Mouse (Mus musculus): ENCODE results near the gene Gm266. TPM values are rescaled to one million over a fixed set of nuclear protein-coding genes. Genes with fewer than 3 reads are reported as not detected.

Gm266 gene
- total and polyA plus RNA-seq, 2 experiments from 2014 or later: 1.3 to 4.0 TPM

- no peaks in the 10 kb centered on the region for H3K4me1 ChIP-seq (ENCODE audit: control insufficient read depth, insufficient read depth)
- H3K27ac ChIP-seq (ENCODE audit: low read depth): no peak overlapping the region
- DNase-seq (ENCODE audit: low spot score): no peak
- no peaks in the 10 kb centered on the region for H3K9me3 ChIP-seq (replicated peaks; ENCODE audit: control insufficient read depth, low read length)
- H3K4me3 ChIP-seq (ENCODE audit: low read depth, low read length): no peak overlapping the region
- H3K4me2 ChIP-seq (ENCODE audit: low read depth, low read length): no peak overlapping the region
- no peak overlapping the region for H3K9ac ChIP-seq (replicated peaks; ENCODE audit: low read depth, low read length)
- H3K27me3 ChIP-seq (ENCODE audit: control insufficient read depth, insufficient read depth, low read length): 0 out of 2 replicates have a peak, but pooled peaks cover 3% of the 10 kb centered on the region
- ATAC-seq (ENCODE audit: insufficient read depth, low read depth): no peak
- TF ChIP-seq CTCF (IDR thresholded peaks at IDR 0.05; ENCODE audit: low read depth) (no peak), EP300 (IDR thresholded peaks at IDR 0.05; ENCODE audit: low read depth) (no peak)
- WGBS: 87% methylated on average over 3 of the region's 3 CpGs
- H3K36me3 ChIP-seq (replicated peaks; ENCODE audit: control insufficient read depth, insufficient read depth, low read length): no peaks in the 10 kb centered on the region
Measured at GRCm38 (mm10) chr12:111466369-111466768, 19.3 kb downstream of the Gm266 start.

GRCm38 (mm10) chr12:111463570-111463969 lies 22.1 kb downstream of the Gm266 start:
- H3K9ac ChIP-seq (replicated peaks; ENCODE audit: low read depth, low read length): no peak overlapping the region
- no peak overlapping the region for H3K4me2 ChIP-seq (ENCODE audit: low read depth, low read length)
- TF ChIP-seq EP300 (IDR thresholded peaks at IDR 0.05; ENCODE audit: low read depth) (no peak), CTCF (IDR thresholded peaks at IDR 0.05; ENCODE audit: low read depth) (no peak)
- WGBS: 73% methylated on average over 7 of the region's 7 CpGs
- H3K4me1 ChIP-seq (ENCODE audit: control insufficient read depth, insufficient read depth): 0 out of 2 replicates have a peak, but pooled peaks cover 2% of the 10 kb centered on the region
- H3K27me3 ChIP-seq (ENCODE audit: control insufficient read depth, insufficient read depth, low read length): peaks cover 5% of the 10 kb centered on the region; the same call in 1 of the 2 replicates
- no peak for ATAC-seq (ENCODE audit: insufficient read depth, low read depth)
- no peaks in the 10 kb centered on the region for H3K36me3 ChIP-seq (replicated peaks; ENCODE audit: control insufficient read depth, insufficient read depth, low read length)
- no peak overlapping the region for H3K27ac ChIP-seq (ENCODE audit: low read depth)
- H3K4me3 ChIP-seq (ENCODE audit: low read depth, low read length): no peak overlapping the region
- no peak for DNase-seq (ENCODE audit: low spot score)
- H3K9me3 ChIP-seq (replicated peaks; ENCODE audit: control insufficient read depth, low read length): no peaks in the 10 kb centered on the region

GRCm38 (mm10) chr12:111457742-111458141 lies 27.9 kb downstream of the Gm266 start:
- Histone ChIP-seq H3K27ac (ENCODE audit: low read depth) (no peak overlapping the region), H3K9me3 (replicated peaks; ENCODE audit: control insufficient read depth, low read length) (no peaks in the 10 kb centered on the region), H3K27me3 (ENCODE audit: control insufficient read depth, insufficient read depth, low read length) (peaks cover 9% of the 10 kb centered on the region; the same call in 1 of the 2 replicates), H3K4me3 (ENCODE audit: low read depth, low read length) (no peak overlapping the region), H3K9ac (replicated peaks; ENCODE audit: low read depth, low read length) (no peak overlapping the region), H3K4me2 (ENCODE audit: low read depth, low read length) (no peak overlapping the region), H3K36me3 (replicated peaks; ENCODE audit: control insufficient read depth, insufficient read depth, low read length) (no peaks in the 10 kb centered on the region), H3K4me1 (ENCODE audit: control insufficient read depth, insufficient read depth) (peaks cover 12% of the 10 kb centered on the region; the same call in 1 of the 2 replicates)
- DNase-seq (ENCODE audit: low spot score) (no peak), ATAC-seq (ENCODE audit: insufficient read depth, low read depth) (no peak)
- TF ChIP-seq CTCF (IDR thresholded peaks at IDR 0.05; ENCODE audit: low read depth): no peak
- no peak for TF ChIP-seq EP300 (IDR thresholded peaks at IDR 0.05; ENCODE audit: low read depth)
- 75% methylated on average over 1 of the region's 1 CpGs for WGBS

- TF ChIP-seq EP300 (IDR thresholded peaks at IDR 0.05; ENCODE audit: low read depth): no peak
- TF ChIP-seq CTCF (IDR thresholded peaks at IDR 0.05; ENCODE audit: low read depth): no peak
- Histone ChIP-seq H3K4me2 (ENCODE audit: low read depth, low read length) (no peak overlapping the region), H3K4me3 (ENCODE audit: low read depth, low read length) (no peak overlapping the region), H3K27me3 (ENCODE audit: control insufficient read depth, insufficient read depth, low read length) (peaks cover 21% of the 10 kb centered on the region), H3K9me3 (replicated peaks; ENCODE audit: control insufficient read depth, low read length) (no peaks in the 10 kb centered on the region), H3K36me3 (replicated peaks; ENCODE audit: control insufficient read depth, insufficient read depth, low read length) (no peaks in the 10 kb centered on the region), H3K9ac (replicated peaks; ENCODE audit: low read depth, low read length) (no peak overlapping the region), H3K27ac (ENCODE audit: low read depth) (no peak overlapping the region), H3K4me1 (ENCODE audit: control insufficient read depth, insufficient read depth) (peaks cover 12% of the 10 kb centered on the region; the same call in 1 of the 2 replicates)
- WGBS: 49% methylated on average over 8 of the region's 8 CpGs
- no peak for DNase-seq (ENCODE audit: low spot score)
- ATAC-seq (ENCODE audit: insufficient read depth, low read depth): no peak
Measured at GRCm38 (mm10) chr12:111455860-111456259, 29.8 kb downstream of the Gm266 start.

GRCm38 (mm10) chr12:111455311-111455846 lies 30.2 kb downstream of the Gm266 start:
- Histone ChIP-seq H3K9ac (replicated peaks; ENCODE audit: low read depth, low read length) (no peak overlapping the region), H3K27ac (ENCODE audit: low read depth) (no peak overlapping the region), H3K4me3 (ENCODE audit: low read depth, low read length) (no peak overlapping the region), H3K4me1 (ENCODE audit: control insufficient read depth, insufficient read depth) (peaks cover 12% of the 10 kb centered on the region; the same call in 1 of the 2 replicates), H3K4me2 (ENCODE audit: low read depth, low read length) (no peak overlapping the region), H3K27me3 (ENCODE audit: control insufficient read depth, insufficient read depth, low read length) (peaks cover 21% of the 10 kb centered on the region), H3K9me3 (replicated peaks; ENCODE audit: control insufficient read depth, low read length) (no peaks in the 10 kb centered on the region), H3K36me3 (replicated peaks; ENCODE audit: control insufficient read depth, insufficient read depth, low read length) (no peaks in the 10 kb centered on the region)
- DNase-seq (ENCODE audit: low spot score) (no peak), ATAC-seq (ENCODE audit: insufficient read depth, low read depth) (0 out of 2 replicates have a peak, but pooled peaks have one; percentile 4)
- 53% methylated on average over 12 of the region's 12 CpGs for WGBS
- no peak for TF ChIP-seq CTCF (IDR thresholded peaks at IDR 0.05; ENCODE audit: low read depth)

Measured in heart, postnatal 0 days (tissue).